Mouse (Mus musculus) kidney, embryonic 16.5 days (tissue): ENCODE measurements around the gene Focad. TPM values are rescaled to one million over a fixed set of nuclear protein-coding genes. Genes with fewer than 3 reads are reported as not detected.

ENCODE experiments used
- ATAC-seq: fragments of 200-750 bp; cut with Nextera tagmentation; 2 replicates; pipeline ENCODE4 v1.8.0; 2017; ENCODE audit warnings: moderate TSS enrichment; ENCODE audit not compliant: low FRiP score, low TSS enrichment
- H3K27ac ChIP-seq: fragments of 300-500 bp; sonication (generic); 2 replicates; pipeline ENCODE4 v1.5.1; 2014; ENCODE audit warnings: low read length
- H3K27me3 ChIP-seq: fragments of 300-500 bp; sonication (generic); 2 replicates; pipeline ENCODE4 v1.6.1; 2014; ENCODE audit warnings: low read length, control low read depth, mixed read lengths; ENCODE audit not compliant: insufficient read depth
- H3K36me3 ChIP-seq: fragments of 300-500 bp; sonication (generic); 2 replicates; pipeline ENCODE4 v1.6.1; 2014; ENCODE audit warnings: low read length, control low read depth, mixed read lengths; ENCODE audit not compliant: insufficient read depth
- H3K4me1 ChIP-seq: fragments of 300-500 bp; sonication (generic); 2 replicates; pipeline ENCODE4 v1.6.1; 2014; ENCODE audit warnings: low read length, control low read depth, mixed read lengths; ENCODE audit not compliant: insufficient read depth
- H3K4me2 ChIP-seq: fragments of 300-500 bp; sonication (generic); replicated peaks from 2 replicates; pipeline ENCODE4 v1.6.1; 2014; ENCODE audit warnings: low read depth, low read length
- H3K4me3 ChIP-seq: fragments of 300-500 bp; sonication (generic); 2 replicates; pipeline ENCODE4 v1.5.1; 2014; ENCODE audit warnings: mild to moderate bottlenecking, low read length
- H3K9ac ChIP-seq: fragments of 300-500 bp; sonication (generic); replicated peaks from 2 replicates; pipeline ENCODE4 v1.6.1; 2014; ENCODE audit warnings: low read length
- H3K9me3 ChIP-seq: fragments of 300-500 bp; sonication (generic); 2 replicates; pipeline ENCODE4 v1.6.1; 2016; ENCODE audit warnings: low read length, control low read depth
- WGBS: fragments of 180-500 bp; shearing (Covaris S2); extraction: QIAGEN DNeasy Blood & Tissue Kit; methylation state at CpG from one replicate; pipeline ENCODE4 v1.1.7; 2014; 5-methylcytosine and 5-hydroxymethylcytosine counted together
- polyA plus RNA-seq: library from polyadenylated mRNA; unstranded; fragments of >200 nt; fragmentation: Nextera tagmentation; extraction: Ambion mirVana; gene quantifications from 2 replicates; pipeline ENCODE4 v1.2.1, GENCODE M21; 2015

Gene Focad
- 14.8 and 15.5 TPM in 2 replicates for polyA plus RNA-seq

DNA sequence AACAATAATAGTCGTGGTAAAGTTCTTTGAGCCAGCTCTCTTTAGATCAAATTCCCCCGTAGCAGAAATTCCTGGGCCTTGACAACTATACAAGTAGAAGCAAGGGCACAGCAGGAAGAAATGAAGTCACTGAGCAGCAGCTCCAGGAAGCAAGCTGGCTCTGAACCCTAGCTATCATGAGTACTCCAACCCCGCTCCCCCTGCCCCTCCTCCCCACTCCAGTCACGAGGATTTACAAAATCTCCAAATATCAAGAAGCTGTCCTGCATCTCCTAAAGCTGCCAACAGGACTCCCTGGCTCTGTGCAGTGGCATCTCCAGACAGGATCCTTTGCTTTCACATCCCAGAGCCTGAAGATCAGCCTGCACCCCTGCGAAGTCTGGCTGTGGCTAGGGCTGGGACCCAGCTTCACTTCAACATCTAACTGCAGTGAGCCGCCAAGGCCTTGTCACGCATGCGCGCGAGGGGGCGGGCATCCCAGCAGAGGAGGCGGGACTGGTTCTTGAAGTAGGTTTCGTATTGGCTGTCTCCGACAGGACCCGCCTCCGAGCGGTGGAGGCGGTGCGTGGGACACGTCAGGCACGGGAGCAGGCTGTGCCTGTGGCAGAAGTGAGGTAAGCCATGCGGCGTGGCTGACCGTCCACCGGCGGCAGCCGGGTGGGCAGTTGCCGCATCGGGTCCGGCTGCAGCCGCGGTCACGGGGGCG is at the start of gene Focad:
TSS of gene Focad (plus strand) at position 568 of the 706 bp plus-strand sequence.
- Histone ChIP-seq H3K9ac (peak within 1 kb of the TSS; percentile 74), H3K4me1 (0 out of 2 replicates have a peak, but pooled peaks cover 6% of the 10 kb centered on the region), H3K27ac (peak within 1 kb of the TSS; percentile 41; the same call in 1 of the 2 replicates), H3K4me2 (peak within 1 kb of the TSS; percentile 98), H3K9me3 (no peaks in the 10 kb centered on the region), H3K4me3 (peak within 1 kb of the TSS; percentile 63), H3K36me3 (no peaks in the 10 kb centered on the region), H3K27me3 (no peaks in the 10 kb centered on the region)
- WGBS, result under 1% methylated on average over 34 of the region's 34 CpGs
- peak; percentile 100 for ATAC-seq

DNA sequence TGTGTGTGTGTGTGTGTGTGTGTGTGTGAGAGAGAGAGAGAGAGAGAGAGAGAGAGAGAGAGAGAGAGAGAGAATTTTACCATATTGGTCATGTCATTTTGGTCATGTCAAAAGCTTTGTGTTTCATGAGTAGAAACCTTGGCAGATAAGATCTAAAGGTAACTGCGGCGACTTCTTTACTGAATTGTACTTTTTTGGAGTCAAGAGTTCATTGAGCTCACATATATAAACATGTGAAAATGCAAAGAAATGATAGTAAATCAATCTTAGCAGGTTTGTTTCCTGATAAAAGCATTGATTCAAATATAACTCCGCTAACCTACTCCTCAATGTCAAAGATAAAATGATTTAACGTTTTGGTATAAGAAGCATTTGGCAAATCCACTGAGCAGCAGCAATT is 49.3 kb upstream of the Focad start:
- H3K4me2 ChIP-seq, result no peak overlapping the region
- 75% methylated on average over 4 of the region's 4 CpGs for WGBS
- no peak for ATAC-seq

DNA sequence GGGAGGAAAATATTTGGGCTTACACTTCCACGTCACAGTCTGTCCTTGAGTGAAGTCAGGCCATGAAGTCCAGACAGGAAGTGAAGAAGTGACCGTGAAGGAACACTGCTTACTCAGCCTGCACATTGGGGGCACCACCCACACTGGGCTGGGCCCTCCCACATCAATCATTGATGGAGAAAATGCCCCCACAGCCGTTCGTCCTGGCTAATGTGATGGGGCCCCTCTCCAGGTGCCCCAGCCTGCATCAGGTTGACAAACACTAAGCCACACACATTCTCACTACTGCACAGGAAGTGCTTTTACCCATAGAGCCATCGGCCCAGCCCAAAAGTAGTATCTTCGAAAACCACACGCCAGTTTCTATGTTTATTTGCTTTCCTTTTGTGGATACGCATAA is 48.1 kb upstream of the Focad start:
- WGBS, result 58% methylated on average over 8 of the region's 8 CpGs
- H3K4me2 ChIP-seq, result no peak overlapping the region
- no peaks in the 10 kb centered on the region for H3K36me3 ChIP-seq
- H3K9ac ChIP-seq, result no peak overlapping the region
- no peak for ATAC-seq
- no peaks in the 10 kb centered on the region for H3K4me1 ChIP-seq
- H3K4me3 ChIP-seq, result no peak overlapping the region
- no peaks in the 10 kb centered on the region for H3K9me3 ChIP-seq
- H3K27ac ChIP-seq, result no peak overlapping the region
- H3K27me3 ChIP-seq, result no peaks in the 10 kb centered on the region

More for the DNA sequence above, 49.3 kb upstream of the Focad start:
- Histone ChIP-seq H3K4me3 (no peak overlapping the region), H3K9me3 (no peaks in the 10 kb centered on the region), H3K4me1 (no peaks in the 10 kb centered on the region), H3K27me3 (no peaks in the 10 kb centered on the region), H3K9ac (no peak overlapping the region), H3K27ac (no peak overlapping the region), H3K36me3 (no peaks in the 10 kb centered on the region)

DNA sequence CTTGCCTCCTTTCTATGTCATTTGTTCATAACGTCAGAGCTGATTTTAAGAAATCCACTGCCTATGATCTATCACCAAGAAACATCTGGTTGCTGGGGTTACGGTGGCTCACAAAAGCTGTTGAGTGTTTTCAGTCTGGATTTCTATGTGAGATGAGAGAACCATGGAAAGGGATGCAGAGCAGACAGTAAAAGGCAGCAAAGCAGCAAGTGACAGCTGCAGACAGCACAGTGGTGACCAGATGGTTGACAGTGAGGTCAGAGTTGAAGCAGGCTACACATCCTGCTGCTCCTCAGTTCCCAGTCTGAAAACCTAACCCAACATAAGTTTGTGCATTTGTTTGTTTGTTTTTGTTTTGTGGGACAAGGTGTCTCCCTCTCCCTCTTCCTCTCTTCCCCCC is 19.0 kb upstream of the Focad start:
- H3K9ac ChIP-seq, result no peak overlapping the region
- no peaks in the 10 kb centered on the region for H3K27me3 ChIP-seq
- no peak overlapping the region for H3K27ac ChIP-seq
- 73% methylated on average over 2 of the region's 2 CpGs for WGBS
- no peak overlapping the region for H3K4me3 ChIP-seq
- no peaks in the 10 kb centered on the region for H3K36me3 ChIP-seq
- no peaks in the 10 kb centered on the region for H3K4me1 ChIP-seq
- no peak overlapping the region for H3K4me2 ChIP-seq
- ATAC-seq, result no peak
- H3K9me3 ChIP-seq, result no peaks in the 10 kb centered on the region

DNA sequence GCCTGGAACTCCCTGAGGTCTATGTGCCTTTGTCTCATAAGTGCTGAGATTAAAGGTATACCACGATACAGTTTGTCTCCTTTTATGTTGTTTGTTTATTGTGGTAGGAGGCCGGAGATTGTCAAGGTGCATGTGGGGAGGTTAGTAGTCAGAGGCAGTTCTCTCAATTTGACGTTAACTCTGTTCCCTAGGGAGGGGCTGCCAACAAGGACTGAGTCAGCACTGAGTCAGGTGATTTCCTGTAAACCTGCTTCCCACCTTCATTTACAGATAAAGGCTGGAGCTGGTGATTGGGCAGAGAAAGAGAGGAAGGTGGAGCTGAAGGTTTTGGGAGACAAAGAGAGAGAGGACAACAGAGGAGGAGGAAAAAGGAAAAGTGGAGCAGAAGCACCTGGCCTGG is 15.4 kb upstream of the Focad start:
- Histone ChIP-seq H3K27me3 (no peaks in the 10 kb centered on the region), H3K9ac (no peak overlapping the region), H3K27ac (no peak overlapping the region), H3K4me1 (no peaks in the 10 kb centered on the region), H3K9me3 (no peaks in the 10 kb centered on the region), H3K4me3 (no peak overlapping the region), H3K36me3 (no peaks in the 10 kb centered on the region), H3K4me2 (no peak overlapping the region)
- 56% methylated on average over 3 of the region's 3 CpGs for WGBS
- no peak for ATAC-seq

DNA sequence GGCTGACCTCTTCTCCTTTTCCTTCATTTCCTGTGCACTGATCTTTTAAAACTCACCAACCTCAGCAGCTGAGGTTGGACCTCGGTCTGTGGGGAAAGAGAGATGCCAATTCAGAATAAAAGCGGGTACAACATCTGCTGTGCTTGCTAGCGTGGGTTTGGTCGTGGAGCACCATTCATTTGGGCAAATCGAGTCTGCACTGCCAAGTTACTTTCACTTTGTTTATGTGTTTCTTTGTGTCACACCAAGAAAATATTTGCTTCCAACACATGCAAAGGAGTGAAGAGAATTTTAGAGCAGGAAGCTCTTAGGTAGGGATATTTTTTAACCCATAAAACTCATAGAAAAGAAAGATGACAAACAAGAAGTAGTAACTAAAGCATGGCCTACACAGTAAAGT is 13.0 kb upstream of the Focad start:
- Histone ChIP-seq H3K4me2 (no peak overlapping the region), H3K27ac (no peak overlapping the region), H3K9me3 (no peaks in the 10 kb centered on the region), H3K36me3 (no peaks in the 10 kb centered on the region), H3K4me1 (no peaks in the 10 kb centered on the region), H3K4me3 (no peak overlapping the region), H3K27me3 (no peaks in the 10 kb centered on the region), H3K9ac (no peak overlapping the region)
- ATAC-seq, result no peak
- WGBS, result 67% methylated on average over 5 of the region's 5 CpGs

DNA sequence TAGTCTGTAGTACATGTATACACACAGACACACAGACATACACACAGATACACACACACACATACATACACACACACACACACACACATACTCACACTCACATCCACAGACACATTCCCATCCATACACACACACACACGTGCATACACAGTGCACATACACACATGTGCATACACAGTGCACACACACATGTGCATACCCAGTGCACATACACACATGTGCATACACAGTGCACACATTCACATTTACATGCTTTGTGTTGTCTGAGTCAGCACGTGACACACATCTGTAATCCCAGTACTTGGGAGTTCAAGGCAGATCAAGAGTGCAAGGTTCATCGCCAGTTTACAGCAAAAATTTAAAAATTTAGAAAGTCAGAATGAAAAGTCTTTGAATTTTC is 12.5 kb upstream of the Focad start:
- Histone ChIP-seq H3K27me3 (no peaks in the 10 kb centered on the region), H3K4me2 (no peak overlapping the region), H3K9ac (no peak overlapping the region), H3K4me1 (no peaks in the 10 kb centered on the region), H3K36me3 (no peaks in the 10 kb centered on the region), H3K4me3 (no peak overlapping the region), H3K9me3 (no peaks in the 10 kb centered on the region), H3K27ac (no peak overlapping the region)
- 94% methylated on average over 3 of the region's 3 CpGs for WGBS
- ATAC-seq, result no peak

DNA sequence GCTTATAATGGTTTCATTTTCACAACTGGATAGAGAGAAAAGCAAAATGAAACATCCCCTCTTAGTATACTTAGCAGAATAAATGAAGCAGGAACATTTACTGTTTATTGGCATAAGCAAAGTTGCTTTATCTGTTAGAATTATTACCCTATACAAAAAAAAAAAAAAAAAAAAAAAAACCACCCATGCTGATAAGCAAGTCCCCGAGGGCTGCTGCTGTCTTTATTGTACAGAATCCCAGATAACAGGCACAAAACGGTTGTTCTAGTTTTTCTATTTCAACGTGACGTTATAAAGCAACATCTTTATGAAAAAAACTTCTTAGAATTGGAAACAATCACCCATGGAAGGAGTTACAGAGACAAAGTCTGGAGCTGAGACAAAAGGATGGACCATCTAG is 12.0 kb upstream of the Focad start:
- H3K4me3 ChIP-seq, result no peak overlapping the region
- no peaks in the 10 kb centered on the region for H3K4me1 ChIP-seq
- ATAC-seq, result no peak
- no peaks in the 10 kb centered on the region for H3K9me3 ChIP-seq
- no peak overlapping the region for H3K4me2 ChIP-seq
- no peak overlapping the region for H3K9ac ChIP-seq
- H3K27me3 ChIP-seq, result no peaks in the 10 kb centered on the region
- WGBS, result 82% methylated on average over 4 of the region's 4 CpGs
- no peaks in the 10 kb centered on the region for H3K36me3 ChIP-seq
- no peak overlapping the region for H3K27ac ChIP-seq

DNA sequence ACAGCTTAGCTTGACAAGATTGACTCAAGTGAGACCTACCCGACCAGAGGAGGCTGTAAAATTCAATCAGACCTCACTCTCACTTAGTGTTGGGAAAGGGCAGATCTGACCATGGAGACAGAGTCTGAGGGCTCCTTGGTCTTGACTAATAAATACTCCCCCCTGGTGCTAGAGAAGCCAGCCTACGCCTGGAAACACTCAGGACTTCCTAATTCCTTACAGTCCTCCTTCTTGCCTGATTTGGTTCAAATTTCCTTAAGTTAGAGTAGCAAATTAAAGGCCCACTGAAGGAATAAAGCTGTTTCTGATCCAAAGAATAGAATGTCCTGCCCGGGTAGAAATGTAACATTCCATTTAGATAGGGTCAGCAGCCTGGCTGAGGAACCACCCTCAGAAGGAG is 10.6 kb upstream of the Focad start:
- no peak for ATAC-seq
- Histone ChIP-seq H3K9me3 (no peaks in the 10 kb centered on the region), H3K27me3 (no peaks in the 10 kb centered on the region), H3K4me3 (no peak overlapping the region), H3K4me1 (no peaks in the 10 kb centered on the region), H3K36me3 (no peaks in the 10 kb centered on the region), H3K9ac (no peak overlapping the region), H3K4me2 (no peak overlapping the region), H3K27ac (no peak overlapping the region)
- WGBS, result 39% methylated on average over 3 of the region's 3 CpGs

DNA sequence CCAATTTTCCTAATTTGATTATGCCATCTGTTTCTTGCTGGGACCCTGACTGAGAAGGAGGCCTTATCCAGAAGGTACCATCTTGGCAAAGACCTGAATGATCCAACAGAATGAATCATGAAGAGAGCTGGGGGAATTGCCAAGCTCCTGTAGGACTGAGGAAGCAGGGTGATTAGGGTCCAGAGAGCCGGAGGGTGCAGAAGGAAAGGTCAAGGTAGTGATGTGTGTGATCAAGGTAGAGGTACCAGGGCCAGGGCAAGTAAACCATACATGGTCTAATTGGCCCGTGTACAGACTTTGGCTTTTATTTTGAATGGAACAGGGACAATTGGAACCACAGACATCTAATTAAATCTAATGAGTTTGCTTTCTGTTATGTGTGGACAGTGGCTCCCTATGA is 4.1 kb upstream of the Focad start:
- ATAC-seq, result no peak
- Histone ChIP-seq H3K36me3 (no peaks in the 10 kb centered on the region), H3K4me3 (no peak overlapping the region), H3K9ac (no peak overlapping the region), H3K9me3 (no peaks in the 10 kb centered on the region), H3K4me2 (no peak overlapping the region), H3K27ac (no peak overlapping the region), H3K4me1 (0 out of 2 replicates have a peak, but pooled peaks cover 6% of the 10 kb centered on the region), H3K27me3 (no peaks in the 10 kb centered on the region)
- WGBS, result 77% methylated on average over 2 of the region's 2 CpGs
